Mouse (Mus musculus) small intestine, adult 2 months (tissue): ENCODE data around the gene Rnf123.
A peak's percentile ranks its signal among the peaks of the same experiment; 100 is the strongest.

Experiments
- CTCF ChIP-seq: fragments of 200-500 bp; IDR thresholded peaks from 2 replicates; pipeline ENCODE4 v1.5.1; 2012; ENCODE audit warnings: low read depth, mild to moderate bottlenecking, control low read depth, inconsistent platforms, low read length, moderate library complexity, mixed read lengths; ENCODE audit not compliant: insufficient replicate concordance, insufficient read length; ENCODE audit errors: extremely low read depth
- POLR2A ChIP-seq: fragments of 200-500 bp; IDR thresholded peaks from 2 replicates; pipeline ENCODE4 v1.6.1; 2012; ENCODE audit warnings: low read depth, mild to moderate bottlenecking, control low read depth, inconsistent platforms, low read length, moderate library complexity

- TF ChIP-seq CTCF (peak; percentile 78; the same call in 1 of the 2 replicates), POLR2A (no peak)
Observed at GRCm38 (mm10) chr9:108067900-108068299, 15.2 kb downstream of the Rnf123 start.
